Mouse (Mus musculus): ENCODE data around the gene Senp1.
A peak's percentile ranks its signal among the peaks of the same experiment; 100 is the strongest.

Gene Senp1

GRCm38 (mm10) chr15:98002113-98002990 lies 91.2 kb downstream of the Senp1 start:
- peak in 1 of 2 experiments; percentile 12 for DNase-seq (ENCODE audit: low spot score in 2 of 2)

- DNase-seq (ENCODE audit: low spot score in 2 of 2): no peak
Measured at GRCm38 (mm10) chr15:98001321-98002112, 92.0 kb downstream of the Senp1 start.

GRCm38 (mm10) chr15:97999991-98000390 lies 93.6 kb downstream of the Senp1 start:
- no peak for DNase-seq (ENCODE audit: low spot score in 2 of 2)

- no peak for DNase-seq (ENCODE audit: low spot score in 2 of 2)
Measured at GRCm38 (mm10) chr15:97999546-97999945, 94.0 kb downstream of the Senp1 start.

- DNase-seq (ENCODE audit: low spot score in 2 of 2): peak in 1 of 2 experiments; percentile 40
Measured at GRCm38 (mm10) chr15:97996716-97997256, 96.8 kb downstream of the Senp1 start.

GRCm38 (mm10) chr15:97992712-97993286 lies 100.7 kb downstream of the Senp1 start:
- peak; percentile 63 to 82 for DNase-seq (ENCODE audit: low spot score in 2 of 2)

GRCm38 (mm10) chr15:97992027-97992711 lies 101.4 kb downstream of the Senp1 start:
- no peak for DNase-seq (ENCODE audit: low spot score in 2 of 2)

GRCm38 (mm10) chr15:97991285-97991895 lies 102.2 kb downstream of the Senp1 start:
- DNase-seq (ENCODE audit: low spot score in 2 of 2): no peak

- no peak for DNase-seq (ENCODE audit: low spot score in 2 of 2)
Measured at GRCm38 (mm10) chr15:97990721-97991120, 102.8 kb downstream of the Senp1 start.

GRCm38 (mm10) chr15:97990124-97990523 lies 103.4 kb downstream of the Senp1 start:
- DNase-seq (ENCODE audit: low spot score in 2 of 2): no peak

GRCm38 (mm10) chr15:97989544-97989943 lies 104.0 kb downstream of the Senp1 start:
- DNase-seq (ENCODE audit: low spot score in 2 of 2): no peak
